23 mouse cellular contexts compared by ENCODE assay signal in the genomic region with DNA sequence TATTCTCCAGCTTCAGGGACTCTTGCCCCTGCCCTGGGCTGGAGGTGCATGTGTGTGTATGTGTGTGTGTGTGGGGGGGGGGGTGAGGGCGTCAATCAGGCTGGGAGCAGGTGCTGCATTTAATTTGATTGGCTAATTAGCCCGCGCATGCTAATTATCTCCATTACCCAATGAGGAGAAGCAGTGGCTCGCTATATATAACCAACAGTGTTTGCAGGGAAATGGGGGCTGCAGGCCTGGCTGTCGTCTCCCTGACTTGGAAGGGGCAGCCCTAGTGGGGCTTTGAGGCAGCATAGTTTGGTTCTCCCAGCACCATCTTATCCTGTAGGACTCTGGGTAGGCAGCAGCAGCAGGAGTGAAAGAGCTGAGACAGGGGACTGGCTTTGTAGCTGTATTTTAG. TPM values are rescaled to one million over a fixed set of nuclear protein-coding genes. Genes with fewer than 3 reads are reported as not detected.
DNase-seq lines count a peak whose midpoint lies in the region; ATAC-seq and TF ChIP-seq lines count a peak whose summit lies in the region.
"Had no signal": no experiment of that assay in that cellular context is flagged by ENCODE, and none has a peak within 500 bp of the region (broad histone marks: within the 10 kb centered on the region; RNA-seq: fewer than 3 reads in every experiment).

No protein-coding gene starts in this region.

- no peak for DNase-seq in hindbrain, embryonic 10.5 days (ENCODE audit: low spot score)
- peak; percentile 84 for DNase-seq in forebrain, embryonic 14.5 days (ENCODE audit: low spot score)
- DNase-seq in hindbrain, postnatal 0 days (ENCODE audit: low spot score): no peak
- no peak for DNase-seq in adrenal gland, adult (ENCODE audit: inconsistent age in 2 of 2, low spot score in 1 of 2)
- no peak for DNase-seq in gastrocnemius, postnatal 25 days
- DNase-seq: cerebellum, adult 8-10 months; gastrocnemius, postnatal 10 days; heart, postnatal 4 days; lung, adult 2 months; lung, postnatal 4 days; retina, postnatal 1 day; right cerebral cortex, postnatal 4 days; thymus, adult 2 months had no signal

- H3K27me3 ChIP-seq in hindbrain, embryonic 12.5 days: peaks cover 74% of the 10 kb centered on the region
- H3K27me3 ChIP-seq in hindbrain, embryonic 10.5 days (ENCODE audit: insufficient read depth, poor library complexity, severe bottlenecking): peaks cover 98% of the 10 kb centered on the region
- peaks cover 35% of the 10 kb centered on the region for H3K27me3 ChIP-seq in forebrain, embryonic 14.5 days (replicated peaks; ENCODE audit: control insufficient read depth, insufficient read depth, low read length)
- H3K27me3 ChIP-seq in hindbrain, postnatal 0 days (ENCODE audit: insufficient read depth, low read length): no peaks in the 10 kb centered on the region
- H3K27me3 ChIP-seq in neural tube, embryonic 15.5 days (replicated peaks): peaks cover 30% of the 10 kb centered on the region

- H3K4me3 ChIP-seq in hindbrain, embryonic 12.5 days: no peak overlapping the region
- H3K4me3 ChIP-seq in hindbrain, embryonic 10.5 days: no peak overlapping the region
- H3K4me3 ChIP-seq in forebrain, embryonic 14.5 days (ENCODE audit: low read depth, low read length): no peak overlapping the region
- no peak overlapping the region for H3K4me3 ChIP-seq in hindbrain, postnatal 0 days (ENCODE audit: low read length)
- H3K4me3 ChIP-seq in neural tube, embryonic 15.5 days (replicated peaks): no peak overlapping the region
- H3K4me3 ChIP-seq: embryonic facial prominence, embryonic 12.5 days; erythroblast, embryonic 14.5 days; heart, embryonic 15.5 days; limb, embryonic 12.5 days; liver, embryonic 12.5 days had no signal

- no peaks in the 10 kb centered on the region for H3K9me3 ChIP-seq in hindbrain, embryonic 12.5 days (replicated peaks)
- no peaks in the 10 kb centered on the region for H3K9me3 ChIP-seq in hindbrain, embryonic 10.5 days
- H3K9me3 ChIP-seq in forebrain, embryonic 14.5 days (replicated peaks; ENCODE audit: control insufficient read depth, low read length): no peaks in the 10 kb centered on the region
- no peaks in the 10 kb centered on the region for H3K9me3 ChIP-seq in hindbrain, postnatal 0 days (ENCODE audit: low read length)
- H3K9me3 ChIP-seq in neural tube, embryonic 15.5 days (replicated peaks): no peaks in the 10 kb centered on the region
- H3K9me3 ChIP-seq: embryonic facial prominence, embryonic 12.5 days; heart, embryonic 15.5 days; limb, embryonic 12.5 days; liver, embryonic 12.5 days had no signal

- peak overlapping the region; percentile 71 for H3K27ac ChIP-seq in hindbrain, embryonic 12.5 days
- H3K27ac ChIP-seq in hindbrain, embryonic 10.5 days: no peak overlapping the region
- H3K27ac ChIP-seq in forebrain, embryonic 14.5 days (ENCODE audit: low read depth, low read length): peak overlapping the region; percentile 52
- no peak overlapping the region for H3K27ac ChIP-seq in hindbrain, postnatal 0 days
- H3K27ac ChIP-seq in neural tube, embryonic 15.5 days (replicated peaks): no peak overlapping the region
- H3K27ac ChIP-seq: embryonic facial prominence, embryonic 12.5 days; heart, embryonic 15.5 days; limb, embryonic 12.5 days; liver, embryonic 12.5 days had no signal

- 48% methylated on average over 5 of the region's 5 CpGs for WGBS in hindbrain, embryonic 12.5 days
- WGBS in hindbrain, embryonic 10.5 days: 65% methylated on average over 5 of the region's 5 CpGs
- WGBS in forebrain, embryonic 14.5 days: 10% methylated on average over 5 of the region's 5 CpGs
- WGBS in hindbrain, postnatal 0 days: 38% methylated on average over 5 of the region's 5 CpGs
- WGBS in neural tube, embryonic 15.5 days: 32% methylated on average over 5 of the region's 5 CpGs

- TF ChIP-seq CTCF in hindbrain, postnatal 0 days (IDR thresholded peaks at IDR 0.05; ENCODE audit: low read depth): no peak

- H3K4me2 ChIP-seq in hindbrain, embryonic 12.5 days (replicated peaks): peak overlapping the region; percentile 25; the same call in 1 of the 2 replicates
- peak overlapping the region; percentile 16; the same call in 1 of the 2 replicates for H3K4me2 ChIP-seq in forebrain, embryonic 14.5 days (ENCODE audit: low read length)
- no peak overlapping the region for H3K4me2 ChIP-seq in hindbrain, postnatal 0 days (ENCODE audit: low read depth, low read length)
- H3K4me2 ChIP-seq in neural tube, embryonic 15.5 days: 0 out of 2 replicates have a peak overlapping the region, but pooled peaks have one; percentile 7
- H3K4me2 ChIP-seq: embryonic facial prominence, embryonic 12.5 days; heart, embryonic 15.5 days; limb, embryonic 12.5 days; liver, embryonic 12.5 days had no signal

- peaks cover 81% of the 10 kb centered on the region for H3K4me1 ChIP-seq in hindbrain, embryonic 12.5 days
- H3K4me1 ChIP-seq in hindbrain, embryonic 10.5 days (replicated peaks): peaks cover 60% of the 10 kb centered on the region
- peaks cover 77% of the 10 kb centered on the region for H3K4me1 ChIP-seq in forebrain, embryonic 14.5 days (ENCODE audit: control insufficient read depth, insufficient read depth, low read length)
- peaks cover 63% of the 10 kb centered on the region for H3K4me1 ChIP-seq in hindbrain, postnatal 0 days (ENCODE audit: insufficient read depth, low read length)
- peaks cover 100% of the 10 kb centered on the region for H3K4me1 ChIP-seq in neural tube, embryonic 15.5 days

- ATAC-seq in hindbrain, embryonic 12.5 days (ENCODE audit: low FRiP score): peak; percentile 53
- ATAC-seq in forebrain, embryonic 14.5 days: peak; percentile 43
- ATAC-seq in hindbrain, postnatal 0 days: 0 out of 2 replicates have a peak, but pooled peaks have one; percentile 1
- ATAC-seq in neural tube, embryonic 15.5 days (ENCODE audit: low FRiP score): no peak
- ATAC-seq: intestine, embryonic 16.5 days; liver, embryonic 12.5 days had no signal

- peaks cover 11% of the 10 kb centered on the region; the same call in 1 of the 2 replicates for H3K36me3 ChIP-seq in hindbrain, embryonic 12.5 days
- H3K36me3 ChIP-seq in hindbrain, embryonic 10.5 days: no peaks in the 10 kb centered on the region
- H3K36me3 ChIP-seq in forebrain, embryonic 14.5 days (ENCODE audit: control insufficient read depth, insufficient read depth, low read length): peaks cover 10% of the 10 kb centered on the region; the same call in 1 of the 2 replicates
- no peaks in the 10 kb centered on the region for H3K36me3 ChIP-seq in hindbrain, postnatal 0 days (ENCODE audit: insufficient read depth, low read length)
- H3K36me3 ChIP-seq in neural tube, embryonic 15.5 days: peaks cover 5% of the 10 kb centered on the region; the same call in 1 of the 2 replicates
- H3K36me3 ChIP-seq: embryonic facial prominence, embryonic 12.5 days; heart, embryonic 15.5 days; limb, embryonic 12.5 days; liver, embryonic 12.5 days had no signal

- H3K9ac ChIP-seq in hindbrain, embryonic 12.5 days: no peak overlapping the region
- H3K9ac ChIP-seq in forebrain, embryonic 14.5 days (ENCODE audit: low read length): no peak overlapping the region
- no peak overlapping the region for H3K9ac ChIP-seq in hindbrain, postnatal 0 days (replicated peaks; ENCODE audit: low read length)
- no peak overlapping the region for H3K9ac ChIP-seq in neural tube, embryonic 15.5 days (replicated peaks)
- H3K9ac ChIP-seq: embryonic facial prominence, embryonic 12.5 days; heart, embryonic 15.5 days; limb, embryonic 12.5 days; liver, embryonic 12.5 days had no signal

RNA-seq across cellular contexts. Expression of a gene that starts 7.1 kb away (rescaled TPM):
- 21.3 and 23.0 TPM in 2 replicates for polyA plus RNA-seq in hindbrain, embryonic 12.5 days (2016; fragmentation: Nextera tagmentation; extraction: Ambion mirVana)
- 4.4 and 13.2 TPM in 2 replicates for polyA plus RNA-seq in hindbrain, embryonic 10.5 days (2016; fragmentation: Nextera tagmentation; extraction: Ambion mirVana)
- 39.5 and 41.7 TPM in 2 replicates for polyA plus RNA-seq in forebrain, embryonic 14.5 days (2014; fragmentation: Nextera tagmentation; extraction: Ambion mirVana)
- total RNA-seq in hindbrain, postnatal 0 days (2014; rRNA removed): 355 and 426 TPM in 2 replicates
- polyA plus RNA-seq in hindbrain, postnatal 0 days (2015; fragmentation: Nextera tagmentation; extraction: Ambion mirVana): 54.4 and 60.4 TPM in 2 replicates
- polyA plus RNA-seq in neural tube, embryonic 15.5 days (2015; fragmentation: Nextera tagmentation; extraction: Ambion mirVana): 31.3 and 45.7 TPM in 2 replicates
- total RNA-seq in gastrocnemius, postnatal 25 days (2021): 1 to 10 TPM in 1 of 2 experiments, under 1 TPM in 1; 0.91 to 1.4 TPM
- total RNA-seq: common myeloid progenitor, adult 5-6 weeks; monocyte, adult 5-6 weeks had no signal

RNA-seq across cellular contexts. Expression of a gene that starts 26.5 kb away (rescaled TPM):
- 20.0 and 23.0 TPM in 2 replicates for polyA plus RNA-seq in hindbrain, embryonic 12.5 days (2016; fragmentation: Nextera tagmentation; extraction: Ambion mirVana)
- polyA plus RNA-seq in hindbrain, embryonic 10.5 days (2016; fragmentation: Nextera tagmentation; extraction: Ambion mirVana): 20.5 and 20.7 TPM in 2 replicates
- polyA plus RNA-seq in forebrain, embryonic 14.5 days (2014; fragmentation: Nextera tagmentation; extraction: Ambion mirVana): 28.6 and 30.7 TPM in 2 replicates
- 250 and 283 TPM in 2 replicates for total RNA-seq in hindbrain, postnatal 0 days (2014; rRNA removed)
- polyA plus RNA-seq in hindbrain, postnatal 0 days (2015; fragmentation: Nextera tagmentation; extraction: Ambion mirVana): 230 and 252 TPM in 2 replicates
- 197 and 217 TPM in 2 replicates for polyA plus RNA-seq in neural tube, embryonic 15.5 days (2015; fragmentation: Nextera tagmentation; extraction: Ambion mirVana)
- 10 to 100 TPM; 16.2 to 16.4 TPM for total RNA-seq in gastrocnemius, postnatal 25 days (2021)

RNA-seq across cellular contexts. Expression of a gene that starts 41.4 kb away (rescaled TPM):
- polyA plus RNA-seq in hindbrain, embryonic 12.5 days (2016; fragmentation: Nextera tagmentation; extraction: Ambion mirVana): 1.8 and 3.9 TPM in 2 replicates
- 1.3 and 1.9 TPM in 2 replicates for polyA plus RNA-seq in hindbrain, embryonic 10.5 days (2016; fragmentation: Nextera tagmentation; extraction: Ambion mirVana)
- 1.3 and 3.0 TPM in 2 replicates for polyA plus RNA-seq in forebrain, embryonic 14.5 days (2014; fragmentation: Nextera tagmentation; extraction: Ambion mirVana)
- total RNA-seq in hindbrain, postnatal 0 days (2014; rRNA removed): 11.9 and 18.3 TPM in 2 replicates
- 10.4 and 12.6 TPM in 2 replicates for polyA plus RNA-seq in hindbrain, postnatal 0 days (2015; fragmentation: Nextera tagmentation; extraction: Ambion mirVana)
- 7.5 and 12.0 TPM in 2 replicates for polyA plus RNA-seq in neural tube, embryonic 15.5 days (2015; fragmentation: Nextera tagmentation; extraction: Ambion mirVana)
- total RNA-seq in gastrocnemius, postnatal 25 days (2021): 1,000 to 10,000 TPM; 5,552 to 6,904 TPM

Comparison
In these comparisons a context has a peak if more than half of its experiments do, and no peak if none do; other contexts are left out.
1. H3K27ac ChIP-seq: peak in hindbrain, embryonic 12.5 days (single experiment) and forebrain, embryonic 14.5 days (single experiment); none in hindbrain, embryonic 10.5 days (single experiment), hindbrain, postnatal 0 days (single experiment) and neural tube, embryonic 15.5 days (single experiment).